Mouse (Mus musculus) embryonic facial prominence, embryonic 13.5 days (tissue): ENCODE data around the gene Sytl4. TPM values are rescaled to one million over a fixed set of nuclear protein-coding genes. Genes with fewer than 3 reads are reported as not detected.

Experiments used
- ATAC-seq: fragments of 200-750 bp; cut with Nextera tagmentation; 2 replicates; pipeline ENCODE4 v1.8.0; 2017; ENCODE audit warnings: low read depth; ENCODE audit not compliant: insufficient number of reproducible peaks, insufficient read depth, low FRiP score, low TSS enrichment
- H3K27ac ChIP-seq: fragments of 300-500 bp; sonication (generic); 2 replicates; pipeline ENCODE4 v1.5.1; 2015; ENCODE audit warnings: moderate library complexity, mild to moderate bottlenecking, inconsistent platforms
- H3K27me3 ChIP-seq: fragments of 300-500 bp; sonication (generic); 2 replicates; pipeline ENCODE4 v1.6.1; 2015; ENCODE audit warnings: mild to moderate bottlenecking, inconsistent platforms
- H3K36me3 ChIP-seq: fragments of 300-500 bp; sonication (generic); 2 replicates; pipeline ENCODE4 v1.6.1; 2015; ENCODE audit warnings: mild to moderate bottlenecking, inconsistent platforms
- H3K4me1 ChIP-seq: fragments of 300-500 bp; sonication (generic); 2 replicates; pipeline ENCODE4 v1.6.1; 2015; ENCODE audit warnings: inconsistent platforms
- H3K4me2 ChIP-seq: fragments of 300-500 bp; sonication (generic); 2 replicates; pipeline ENCODE4 v1.6.1; 2015; ENCODE audit warnings: moderate library complexity, mild to moderate bottlenecking, inconsistent platforms
- H3K4me3 ChIP-seq: fragments of 300-500 bp; sonication (generic); 2 replicates; pipeline ENCODE4 v1.5.1; 2015; ENCODE audit warnings: mild to moderate bottlenecking, inconsistent platforms
- H3K9ac ChIP-seq: fragments of 300-500 bp; sonication (generic); 2 replicates; pipeline ENCODE4 v1.6.1; 2015; ENCODE audit warnings: mild to moderate bottlenecking, inconsistent platforms
- H3K9me3 ChIP-seq: fragments of 300-500 bp; sonication (generic); 2 replicates; pipeline ENCODE4 v1.6.1; 2016; ENCODE audit warnings: inconsistent platforms
- WGBS: fragments of 180-500 bp; shearing (Covaris S2); methylation state at CpG from one replicate; pipeline ENCODE4 v1.1.7; 2015; ENCODE audit warnings: mixed read lengths; 5-methylcytosine and 5-hydroxymethylcytosine counted together
- polyA plus RNA-seq: library from polyadenylated mRNA; unstranded; fragments of >200 nt; fragmentation: Nextera tagmentation; extraction: Ambion mirVana; gene quantifications from 2 replicates; pipeline ENCODE4 v1.2.1, GENCODE M21; 2015

The Sytl4 gene
- polyA plus RNA-seq, 1 experiment from 2014 or later = 3.1 TPM

GRCm38 (mm10) chrX:133921187-133921586 is 60.4 kb downstream of the Sytl4 start:
- Histone ChIP-seq H3K36me3 (no peaks in the 10 kb centered on the region), H3K27ac (no peak overlapping the region), H3K9ac (no peak overlapping the region), H3K4me3 (no peak overlapping the region), H3K4me2 (no peak overlapping the region), H3K27me3 (peaks cover 16% of the 10 kb centered on the region; the same call in 1 of the 2 replicates), H3K9me3 (no peaks in the 10 kb centered on the region), H3K4me1 (no peaks in the 10 kb centered on the region)
- WGBS = 71% methylated on average over 4 of the region's 4 CpGs
- no peak for ATAC-seq

- Histone ChIP-seq H3K4me1 (peaks cover 13% of the 10 kb centered on the region), H3K9me3 (no peaks in the 10 kb centered on the region), H3K36me3 (no peaks in the 10 kb centered on the region), H3K4me2 (no peak overlapping the region), H3K27me3 (peaks cover 49% of the 10 kb centered on the region), H3K27ac (peak overlapping the region; percentile 55; the same call in 1 of the 2 replicates), H3K4me3 (no peak overlapping the region), H3K9ac (no peak overlapping the region)
- no peak for ATAC-seq
- 40% methylated on average over 7 of the region's 7 CpGs for WGBS
Observed at GRCm38 (mm10) chrX:133914219-133914618, 67.4 kb downstream of the Sytl4 start.

GRCm38 (mm10) chrX:133913006-133913405 is 68.6 kb downstream of the Sytl4 start:
- peak overlapping the region; percentile 55 for H3K27ac ChIP-seq
- no peak overlapping the region for H3K9ac ChIP-seq
- ATAC-seq = peak; percentile 56; the same call in 1 of the 2 replicates
- H3K4me2 ChIP-seq = no peak overlapping the region
- no peaks in the 10 kb centered on the region for H3K9me3 ChIP-seq
- H3K27me3 ChIP-seq = peaks cover 46% of the 10 kb centered on the region
- H3K4me3 ChIP-seq = no peak overlapping the region
- H3K4me1 ChIP-seq = peaks cover 13% of the 10 kb centered on the region
- 68% methylated on average over 3 of the region's 3 CpGs for WGBS
- no peaks in the 10 kb centered on the region for H3K36me3 ChIP-seq

GRCm38 (mm10) chrX:133911397-133912103 is 70.1 kb downstream of the Sytl4 start:
- Histone ChIP-seq H3K4me1 (peaks cover 13% of the 10 kb centered on the region), H3K27ac (peak overlapping the region; percentile 64), H3K4me2 (no peak overlapping the region), H3K4me3 (no peak overlapping the region), H3K27me3 (peaks cover 43% of the 10 kb centered on the region), H3K9ac (no peak overlapping the region), H3K9me3 (no peaks in the 10 kb centered on the region), H3K36me3 (no peaks in the 10 kb centered on the region)
- 39% methylated on average over 10 of the region's 10 CpGs for WGBS
- no peak for ATAC-seq

GRCm38 (mm10) chrX:133908261-133908660 is 73.4 kb downstream of the Sytl4 start, which contains the start of gene Srpx2:
Srpx2 (plus strand) TSS chrX:133908426.
- no peaks in the 10 kb centered on the region for H3K9me3 ChIP-seq
- 0 out of 2 replicates have a peak, but pooled peaks cover 3% of the 10 kb centered on the region for H3K4me1 ChIP-seq
- ATAC-seq = no peak
- H3K36me3 ChIP-seq = no peaks in the 10 kb centered on the region
- H3K4me2 ChIP-seq = peak within 1 kb of the TSS; percentile 30
- no peak within 1 kb of the TSS for H3K9ac ChIP-seq
- peaks cover 24% of the 10 kb centered on the region for H3K27me3 ChIP-seq
- H3K4me3 ChIP-seq = no peak within 1 kb of the TSS
- no peak within 1 kb of the TSS for H3K27ac ChIP-seq
- 32% methylated on average over 3 of the region's 3 CpGs for WGBS

- Histone ChIP-seq H3K4me1 (no peaks in the 10 kb centered on the region), H3K4me3 (peak within 1 kb of the TSS; percentile 56), H3K9ac (peak within 1 kb of the TSS; percentile 82), H3K27ac (peak within 1 kb of the TSS; percentile 71), H3K36me3 (peaks cover 14% of the 10 kb centered on the region; the same call in 1 of the 2 replicates), H3K27me3 (peaks cover 7% of the 10 kb centered on the region; the same call in 1 of the 2 replicates), H3K9me3 (no peaks in the 10 kb centered on the region), H3K4me2 (peak within 1 kb of the TSS; percentile 59)
- WGBS = 20% methylated on average over 33 of the region's 33 CpGs
- peak; percentile 82 for ATAC-seq
Observed at GRCm38 (mm10) chrX:133898014-133898542, 83.5 kb downstream of the Sytl4 start, which contains the start of gene Tspan6. Tspan6 (minus strand) TSS chrX:133898429.

- Histone ChIP-seq H3K27ac (no peak overlapping the region), H3K27me3 (peaks cover 3% of the 10 kb centered on the region; the same call in 1 of the 2 replicates), H3K9ac (no peak overlapping the region), H3K4me2 (no peak overlapping the region), H3K4me3 (no peak overlapping the region), H3K36me3 (peaks cover 5% of the 10 kb centered on the region; the same call in 1 of the 2 replicates), H3K9me3 (no peaks in the 10 kb centered on the region), H3K4me1 (no peaks in the 10 kb centered on the region)
- ATAC-seq = no peak
- WGBS = 75% methylated on average over 5 of the region's 5 CpGs
Observed at GRCm38 (mm10) chrX:133888111-133888510, 93.5 kb downstream of the Sytl4 start.

- Histone ChIP-seq H3K4me3 (no peak overlapping the region), H3K27ac (no peak overlapping the region), H3K4me1 (no peaks in the 10 kb centered on the region), H3K36me3 (peaks cover 5% of the 10 kb centered on the region; the same call in 1 of the 2 replicates), H3K27me3 (peaks cover 3% of the 10 kb centered on the region; the same call in 1 of the 2 replicates), H3K4me2 (no peak overlapping the region), H3K9ac (no peak overlapping the region), H3K9me3 (no peaks in the 10 kb centered on the region)
- ATAC-seq = no peak
- 79% methylated on average over 3 of the region's 3 CpGs for WGBS
Observed at GRCm38 (mm10) chrX:133887308-133887707, 94.3 kb downstream of the Sytl4 start.

Other genes starting within 250 kb of the Sytl4 start
- 20.4 and 25.5 TPM in 2 replicates for gene Tnmd, start 130.8 kb downstream of the Sytl4 start, polyA plus RNA-seq
- gene Tspan6, start 83.4 kb downstream of the Sytl4 start, polyA plus RNA-seq = 183 and 211 TPM in 2 replicates
- gene Srpx2, start 73.4 kb downstream of the Sytl4 start, polyA plus RNA-seq = 3.9 and 4.8 TPM in 2 replicates
- gene Cstf2, start 77.4 kb upstream of the Sytl4 start, polyA plus RNA-seq = 37.9 and 38.7 TPM in 2 replicates
- gene Xkrx, start 180.3 kb upstream of the Sytl4 start, polyA plus RNA-seq = 0.37 and 0.51 TPM in 2 replicates
- not detected in 2 replicates for gene Arl13a, start 205.7 kb upstream of the Sytl4 start, polyA plus RNA-seq
- 0.11 TPM in 1 of 2 replicates, not detected in the other for gene Nox1, start 240.1 kb upstream of the Sytl4 start, polyA plus RNA-seq